Mouse (Mus musculus) embryonic facial prominence, embryonic 12.5 days (tissue): ENCODE data around the gene Sbds. TPM values are rescaled to one million over a fixed set of nuclear protein-coding genes. Genes with fewer than 3 reads are reported as not detected.

Experiments
- ATAC-seq: fragments of 200-750 bp; cut with Nextera tagmentation; 2 replicates; pipeline ENCODE4 v1.8.0; 2017; ENCODE audit not compliant: insufficient number of reproducible peaks, insufficient read depth, low FRiP score, low TSS enrichment
- H3K27ac ChIP-seq: fragments of 300-500 bp; sonication (generic); 2 replicates; pipeline ENCODE4 v1.5.1; 2016; ENCODE audit warnings: mild to moderate bottlenecking
- H3K27me3 ChIP-seq: fragments of 300-500 bp; sonication (generic); 2 replicates; pipeline ENCODE4 v1.6.1; 2016; ENCODE audit warnings: mild to moderate bottlenecking, moderate library complexity
- H3K36me3 ChIP-seq: fragments of 300-500 bp; sonication (generic); 2 replicates; pipeline ENCODE4 v1.6.1; 2016; ENCODE audit warnings: mild to moderate bottlenecking
- H3K4me1 ChIP-seq: fragments of 300-500 bp; sonication (generic); 2 replicates; pipeline ENCODE4 v1.6.1; 2016
- H3K4me2 ChIP-seq: fragments of 300-500 bp; sonication (generic); replicated peaks from 2 replicates; pipeline ENCODE4 v1.6.1; 2016; ENCODE audit warnings: mild to moderate bottlenecking, moderate library complexity
- H3K4me3 ChIP-seq: fragments of 300-500 bp; sonication (generic); 2 replicates; pipeline ENCODE4 v1.5.1; 2016; ENCODE audit warnings: mild to moderate bottlenecking
- H3K9ac ChIP-seq: fragments of 300-500 bp; sonication (generic); 2 replicates; pipeline ENCODE4 v1.6.1; 2016; ENCODE audit warnings: mild to moderate bottlenecking, moderate library complexity
- H3K9me3 ChIP-seq: fragments of 300-500 bp; sonication (generic); 2 replicates; pipeline ENCODE4 v1.6.1; 2016; ENCODE audit warnings: mild to moderate bottlenecking, moderate library complexity
- WGBS: fragments of 180-500 bp; shearing (Covaris S2); methylation state at CpG from one replicate; pipeline ENCODE4 v1.1.7; 2016; 5-methylcytosine and 5-hydroxymethylcytosine counted together
- polyA plus RNA-seq: library from polyadenylated mRNA; unstranded; fragments of >200 nt; fragmentation: Nextera tagmentation; extraction: Ambion mirVana; gene quantifications from 2 replicates; pipeline ENCODE4 v1.2.1, GENCODE M21; 2016

Gene Sbds
- polyA plus RNA-seq, 1 experiment from 2014 or later = 67.7 TPM

- ATAC-seq = no peak
- no peaks in the 10 kb centered on the region for H3K27me3 ChIP-seq
- no peak overlapping the region for H3K27ac ChIP-seq
- H3K4me2 ChIP-seq = no peak overlapping the region
- H3K36me3 ChIP-seq = peaks cover 70% of the 10 kb centered on the region
- no peaks in the 10 kb centered on the region for H3K9me3 ChIP-seq
- H3K9ac ChIP-seq = no peak overlapping the region
- H3K4me3 ChIP-seq = no peak overlapping the region
- WGBS = 95% methylated on average over 9 of the region's 9 CpGs
- no peaks in the 10 kb centered on the region for H3K4me1 ChIP-seq
These were observed 27.9 kb upstream of the Sbds start for GRCm38 (mm10) chr5:130283079-130283732.

GRCm38 (mm10) chr5:130278011-130278472 is 22.7 kb upstream of the Sbds start:
- 80% methylated on average over 7 of the region's 7 CpGs for WGBS
- Histone ChIP-seq H3K4me1 (no peaks in the 10 kb centered on the region), H3K4me2 (no peak overlapping the region), H3K27ac (no peak overlapping the region), H3K9me3 (no peaks in the 10 kb centered on the region), H3K27me3 (no peaks in the 10 kb centered on the region), H3K4me3 (no peak overlapping the region), H3K9ac (no peak overlapping the region), H3K36me3 (peaks cover 84% of the 10 kb centered on the region)
- ATAC-seq = no peak

- H3K36me3 ChIP-seq = peaks cover 85% of the 10 kb centered on the region
- H3K27me3 ChIP-seq = no peaks in the 10 kb centered on the region
- no peak overlapping the region for H3K4me3 ChIP-seq
- H3K27ac ChIP-seq = no peak overlapping the region
- H3K4me2 ChIP-seq = no peak overlapping the region
- WGBS = 54% methylated on average over 4 of the region's 4 CpGs
- no peak overlapping the region for H3K9ac ChIP-seq
- no peaks in the 10 kb centered on the region for H3K4me1 ChIP-seq
- no peak for ATAC-seq
- no peaks in the 10 kb centered on the region for H3K9me3 ChIP-seq
These were observed 20.2 kb upstream of the Sbds start for GRCm38 (mm10) chr5:130275509-130275908.

GRCm38 (mm10) chr5:130273046-130273445 is 17.7 kb upstream of the Sbds start:
- Histone ChIP-seq H3K27me3 (no peaks in the 10 kb centered on the region), H3K4me1 (no peaks in the 10 kb centered on the region), H3K27ac (no peak overlapping the region), H3K4me3 (no peak overlapping the region), H3K4me2 (no peak overlapping the region), H3K36me3 (peaks cover 85% of the 10 kb centered on the region), H3K9ac (no peak overlapping the region), H3K9me3 (no peaks in the 10 kb centered on the region)
- WGBS = 97% methylated on average over 6 of the region's 6 CpGs
- ATAC-seq = no peak

GRCm38 (mm10) chr5:130272344-130272743 is 17.0 kb upstream of the Sbds start:
- WGBS = 81% methylated on average over 1 of the region's 1 CpGs
- H3K36me3 ChIP-seq = peaks cover 88% of the 10 kb centered on the region

GRCm38 (mm10) chr5:130268976-130269375 is 13.6 kb upstream of the Sbds start:
- no peak overlapping the region for H3K9ac ChIP-seq
- H3K27ac ChIP-seq = no peak overlapping the region
- no peak for ATAC-seq
- no peaks in the 10 kb centered on the region for H3K9me3 ChIP-seq
- peaks cover 74% of the 10 kb centered on the region for H3K36me3 ChIP-seq
- H3K4me1 ChIP-seq = no peaks in the 10 kb centered on the region
- no peak overlapping the region for H3K4me2 ChIP-seq
- WGBS = 85% methylated on average over 11 of the region's 11 CpGs
- H3K4me3 ChIP-seq = no peak overlapping the region
- no peaks in the 10 kb centered on the region for H3K27me3 ChIP-seq

More at GRCm38 (mm10) chr5:130272344-130272743, 17.0 kb upstream of the Sbds start:
- H3K4me1 ChIP-seq = no peaks in the 10 kb centered on the region
- ATAC-seq = no peak
- H3K9ac ChIP-seq = no peak overlapping the region
- H3K9me3 ChIP-seq = no peaks in the 10 kb centered on the region
- H3K27me3 ChIP-seq = no peaks in the 10 kb centered on the region
- H3K27ac ChIP-seq = no peak overlapping the region
- H3K4me3 ChIP-seq = no peak overlapping the region
- no peak overlapping the region for H3K4me2 ChIP-seq

GRCm38 (mm10) chr5:130267316-130267715 is 12.0 kb upstream of the Sbds start:
- Histone ChIP-seq H3K9ac (no peak overlapping the region), H3K27me3 (no peaks in the 10 kb centered on the region), H3K4me1 (no peaks in the 10 kb centered on the region), H3K4me2 (no peak overlapping the region), H3K9me3 (no peaks in the 10 kb centered on the region), H3K27ac (no peak overlapping the region), H3K36me3 (peaks cover 68% of the 10 kb centered on the region), H3K4me3 (no peak overlapping the region)
- ATAC-seq = no peak
- 100% methylated on average over 1 of the region's 1 CpGs for WGBS

- Histone ChIP-seq H3K9ac (no peak overlapping the region), H3K4me3 (no peak overlapping the region), H3K36me3 (peaks cover 66% of the 10 kb centered on the region), H3K4me1 (no peaks in the 10 kb centered on the region), H3K9me3 (no peaks in the 10 kb centered on the region), H3K27ac (no peak overlapping the region), H3K27me3 (no peaks in the 10 kb centered on the region), H3K4me2 (no peak overlapping the region)
- ATAC-seq = no peak
- 91% methylated on average over 7 of the region's 7 CpGs for WGBS
These were observed 11.3 kb upstream of the Sbds start for GRCm38 (mm10) chr5:130266651-130267050.

- ATAC-seq = no peak
- H3K36me3 ChIP-seq = peaks cover 51% of the 10 kb centered on the region
These were observed 9.2 kb upstream of the Sbds start for GRCm38 (mm10) chr5:130264433-130265005.

GRCm38 (mm10) chr5:130263454-130263853 is 8.1 kb upstream of the Sbds start:
- Histone ChIP-seq H3K9ac (no peak overlapping the region), H3K9me3 (no peaks in the 10 kb centered on the region), H3K4me1 (no peaks in the 10 kb centered on the region), H3K4me3 (no peak overlapping the region), H3K27me3 (no peaks in the 10 kb centered on the region), H3K36me3 (peaks cover 41% of the 10 kb centered on the region), H3K4me2 (no peak overlapping the region), H3K27ac (no peak overlapping the region)
- WGBS = 84% methylated on average over 11 of the region's 11 CpGs
- no peak for ATAC-seq

More at GRCm38 (mm10) chr5:130264433-130265005, 9.2 kb upstream of the Sbds start:
- 94% methylated on average over 6 of the region's 6 CpGs for WGBS
- Histone ChIP-seq H3K27ac (no peak overlapping the region), H3K4me2 (no peak overlapping the region), H3K4me1 (no peaks in the 10 kb centered on the region), H3K9ac (no peak overlapping the region), H3K4me3 (no peak overlapping the region), H3K9me3 (no peaks in the 10 kb centered on the region), H3K27me3 (no peaks in the 10 kb centered on the region)

GRCm38 (mm10) chr5:130257303-130257702 is 2.0 kb upstream of the Sbds start:
- H3K27me3 ChIP-seq = no peaks in the 10 kb centered on the region
- H3K9ac ChIP-seq = peak overlapping the region; percentile 78
- ATAC-seq = no peak
- peak overlapping the region; percentile 69 for H3K4me3 ChIP-seq
- peaks cover 10% of the 10 kb centered on the region; the same call in 1 of the 2 replicates for H3K4me1 ChIP-seq
- 9% methylated on average over 8 of the region's 8 CpGs for WGBS
- H3K27ac ChIP-seq = peak overlapping the region; percentile 82; the same call in 1 of the 2 replicates
- peaks cover 18% of the 10 kb centered on the region for H3K36me3 ChIP-seq
- peak overlapping the region; percentile 71 for H3K4me2 ChIP-seq
- H3K9me3 ChIP-seq = no peaks in the 10 kb centered on the region

GRCm38 (mm10) chr5:130256678-130257271 is 1.4 kb upstream of the Sbds start:
- peak; percentile 95 for ATAC-seq
- peaks cover 10% of the 10 kb centered on the region; the same call in 1 of the 2 replicates for H3K4me1 ChIP-seq
- peak overlapping the region; percentile 82; the same call in 1 of the 2 replicates for H3K27ac ChIP-seq
- H3K27me3 ChIP-seq = no peaks in the 10 kb centered on the region
- H3K4me2 ChIP-seq = peak overlapping the region; percentile 71
- H3K9ac ChIP-seq = peak overlapping the region; percentile 78
- under 1% methylated on average over 25 of the region's 25 CpGs for WGBS
- no peaks in the 10 kb centered on the region for H3K9me3 ChIP-seq
- H3K4me3 ChIP-seq = peak overlapping the region; percentile 69
- peaks cover 19% of the 10 kb centered on the region for H3K36me3 ChIP-seq
